Mouse (Mus musculus) liver, adult 2 months (tissue): Measurements from ENCODE around the gene Akap12. TPM values are rescaled to one million over a fixed set of nuclear protein-coding genes. Genes with fewer than 3 reads are reported as not detected.

Experiments used
- DNase-seq: peaks from one replicate; pipeline ENCODE4 v3.0.0-alpha.2; 2011; ENCODE audit warnings: low read depth, low spot score; ENCODE audit errors: extremely low read depth
- H3K27ac ChIP-seq: fragments of 200-500 bp; replicated peaks from 2 replicates; pipeline ENCODE4 v1.5.1; 2012; ENCODE audit warnings: low read depth, mild to moderate bottlenecking, control low read depth, inconsistent platforms, low read length; ENCODE audit not compliant: insufficient read depth
- H3K27me3 ChIP-seq: fragments of 200-500 bp; 2 replicates; pipeline ENCODE4 v1.6.1; 2012; ENCODE audit warnings: mild to moderate bottlenecking, moderate library complexity, low read length, inconsistent platforms; ENCODE audit not compliant: control insufficient read depth, insufficient read depth
- H3K36me3 ChIP-seq: fragments of 200-500 bp; 2 replicates; pipeline ENCODE4 v1.6.1; 2012; ENCODE audit warnings: low read length, inconsistent platforms; ENCODE audit not compliant: control insufficient read depth, insufficient read depth
- H3K4me1 ChIP-seq: fragments of 200-500 bp; 2 replicates; pipeline ENCODE4 v1.6.1; 2011; ENCODE audit warnings: low read length; ENCODE audit not compliant: control insufficient read depth, insufficient read depth
- H3K4me3 ChIP-seq: fragments of 200-500 bp; 2 replicates; pipeline ENCODE4 v1.5.1; 2011; ENCODE audit warnings: low read depth, mild to moderate bottlenecking, control low read depth, low read length, moderate library complexity; ENCODE audit not compliant: insufficient read depth
- H3K79me2 ChIP-seq: fragments of 200-500 bp; 2 replicates; pipeline ENCODE4 v1.6.1; 2012; ENCODE audit warnings: inconsistent platforms, mild to moderate bottlenecking, low read length, moderate library complexity; ENCODE audit not compliant: control insufficient read depth, insufficient read depth
- H3K9ac ChIP-seq: fragments of 200-500 bp; 2 replicates; pipeline ENCODE4 v1.6.1; 2012; ENCODE audit warnings: low read depth, mild to moderate bottlenecking, control low read depth, inconsistent platforms, low read length
- CTCF ChIP-seq: fragments of 200-500 bp; IDR thresholded peaks from 2 replicates; pipeline ENCODE4 v1.5.1; 2011; ENCODE audit warnings: low read depth, low read length, control low read depth
- POLR2A ChIP-seq: fragments of 200-500 bp; IDR thresholded peaks from 2 replicates; pipeline ENCODE4 v1.6.1; 2011; ENCODE audit warnings: low read length, control low read depth; ENCODE audit not compliant: insufficient read depth; ENCODE audit errors: extremely low read depth
- WGBS: fragments of 180-500 bp; shearing (Covaris S2); methylation state at CpG from one replicate; pipeline ENCODE4 v1.1.7; 2018; 5-methylcytosine and 5-hydroxymethylcytosine counted together
- polyA plus RNA-seq: library from polyadenylated mRNA; depleted of rRNA; stranded (reverse); fragments of >200 nt; gene quantifications from 2 replicates; pipeline ENCODE4 v1.2.3, GENCODE M21; 2012
- total RNA-seq: library from RNA; depleted of rRNA; stranded (reverse); fragments of >200 nt; gene quantifications from 2 replicates; pipeline ENCODE4 v1.2.3, GENCODE M21; 2014

Gene Akap12
- total and polyA plus RNA-seq, 2 experiments = 0.57 to 1.7 TPM

DNA sequence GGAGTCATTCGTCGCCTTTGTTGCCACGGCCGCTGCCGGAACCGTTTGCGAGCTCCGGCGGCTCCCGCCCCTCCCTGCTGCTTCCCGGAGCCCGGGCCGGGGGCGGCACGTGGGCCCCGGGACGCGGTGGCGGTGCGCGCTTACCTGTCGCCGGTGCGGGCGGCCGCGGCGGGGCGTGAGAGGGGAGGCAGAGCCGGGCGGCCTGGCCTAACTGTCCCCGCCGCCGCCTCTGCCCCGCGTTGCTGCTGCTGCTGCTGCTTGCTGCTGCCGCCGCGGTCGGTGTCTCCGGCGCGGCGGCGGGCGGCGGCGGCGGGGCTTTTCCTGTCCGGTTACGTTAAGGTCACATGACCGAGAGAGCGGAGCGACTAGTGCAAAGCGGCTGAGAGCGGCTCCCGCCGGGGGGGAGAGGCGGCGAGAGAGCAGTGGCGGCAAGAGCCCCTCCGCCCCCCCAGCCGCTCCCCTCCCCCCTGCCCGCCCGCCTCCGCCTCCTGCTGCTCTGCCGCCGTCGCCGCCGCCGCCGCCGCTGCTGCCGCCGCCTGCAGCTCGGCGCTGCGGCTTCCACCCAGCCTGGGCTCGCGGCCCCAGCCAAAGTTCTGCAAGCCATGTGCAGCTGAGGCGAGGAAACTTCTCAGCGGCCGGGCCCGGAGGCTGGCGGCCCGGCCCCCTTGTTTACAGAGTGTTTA lies 121.7 kb downstream of the Akap12 start, which contains the start of gene Zbtb2:
TSS of gene Zbtb2 (minus strand) at position 408 of the 683 bp plus-strand sequence.
- H3K4me1 ChIP-seq = peaks cover 30% of the 10 kb centered on the region
- peak within 1 kb of the TSS; percentile 98 for H3K27ac ChIP-seq
- H3K36me3 ChIP-seq = peaks cover under 1% of the 10 kb centered on the region; the same call in 1 of the 2 replicates
- H3K27me3 ChIP-seq = no peaks in the 10 kb centered on the region
- H3K4me3 ChIP-seq = peak within 1 kb of the TSS; percentile 94
- WGBS = under 1% methylated on average over 53 of the region's 87 CpGs
- DNase-seq = no peak
- peak within 1 kb of the TSS; percentile 98 for H3K9ac ChIP-seq
- peaks cover 34% of the 10 kb centered on the region; the same call in 1 of the 2 replicates for H3K79me2 ChIP-seq
- TF ChIP-seq POLR2A (no peak), CTCF (no peak)

DNA sequence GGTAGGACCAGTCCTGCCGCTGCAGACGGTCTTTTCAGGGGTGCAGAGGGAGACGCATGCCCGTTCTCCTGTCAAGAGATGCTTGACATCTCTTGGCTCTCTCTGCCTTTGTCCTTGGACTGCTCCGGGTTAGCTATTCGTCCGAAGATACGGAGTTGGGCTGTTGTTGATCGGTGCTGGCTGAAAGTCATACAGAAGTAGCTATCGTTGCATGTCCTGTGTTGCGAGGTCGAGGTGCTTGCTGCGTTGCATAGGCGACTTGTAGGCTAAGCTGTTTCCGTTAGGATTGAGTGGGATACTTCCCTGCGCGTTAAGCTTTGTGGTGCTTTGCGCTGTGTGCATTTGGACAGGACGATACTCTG lies 122.2 kb downstream of the Akap12 start:
- Histone ChIP-seq H3K9ac (peak overlapping the region; percentile 98), H3K79me2 (peaks cover 33% of the 10 kb centered on the region; the same call in 1 of the 2 replicates), H3K4me1 (peaks cover 33% of the 10 kb centered on the region), H3K36me3 (peaks cover 3% of the 10 kb centered on the region; the same call in 1 of the 2 replicates), H3K27ac (peak overlapping the region; percentile 1), H3K4me3 (peak overlapping the region; percentile 94), H3K27me3 (no peaks in the 10 kb centered on the region)
- WGBS = under 1% methylated on average over 19 of the region's 19 CpGs
- peak; percentile 58 for DNase-seq
- TF ChIP-seq POLR2A = no peak
- no peak for TF ChIP-seq CTCF

DNA sequence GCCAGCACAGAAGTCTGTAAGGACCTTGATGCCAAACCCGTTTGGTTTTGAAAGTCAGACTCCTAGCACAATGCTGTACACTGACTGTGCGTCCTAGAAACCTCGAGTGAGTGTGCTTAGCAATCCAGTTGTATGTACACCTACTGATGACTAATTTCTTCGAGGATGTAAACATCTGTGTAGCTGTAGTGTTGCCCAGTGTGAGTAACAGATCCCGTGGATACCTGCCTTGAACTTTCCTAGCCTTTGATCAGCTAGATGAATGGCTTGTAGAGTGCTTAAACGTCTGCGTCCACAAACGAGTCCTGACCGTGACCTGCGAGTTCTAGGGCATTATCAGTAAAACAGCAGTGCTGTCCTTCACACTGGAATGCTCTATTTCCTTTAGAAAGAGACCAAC lies 122.9 kb downstream of the Akap12 start:
- Histone ChIP-seq H3K4me3 (peak overlapping the region; percentile 26; the same call in 1 of the 2 replicates), H3K79me2 (peaks cover 33% of the 10 kb centered on the region; the same call in 1 of the 2 replicates), H3K9ac (peak overlapping the region; percentile 55), H3K27ac (peak overlapping the region; percentile 21; the same call in 1 of the 2 replicates), H3K27me3 (no peaks in the 10 kb centered on the region), H3K4me1 (peaks cover 33% of the 10 kb centered on the region), H3K36me3 (peaks cover 3% of the 10 kb centered on the region; the same call in 1 of the 2 replicates)
- TF ChIP-seq POLR2A (no peak), CTCF (no peak)
- DNase-seq = peak; percentile 51
- 3% methylated on average over 10 of the region's 10 CpGs for WGBS

DNA sequence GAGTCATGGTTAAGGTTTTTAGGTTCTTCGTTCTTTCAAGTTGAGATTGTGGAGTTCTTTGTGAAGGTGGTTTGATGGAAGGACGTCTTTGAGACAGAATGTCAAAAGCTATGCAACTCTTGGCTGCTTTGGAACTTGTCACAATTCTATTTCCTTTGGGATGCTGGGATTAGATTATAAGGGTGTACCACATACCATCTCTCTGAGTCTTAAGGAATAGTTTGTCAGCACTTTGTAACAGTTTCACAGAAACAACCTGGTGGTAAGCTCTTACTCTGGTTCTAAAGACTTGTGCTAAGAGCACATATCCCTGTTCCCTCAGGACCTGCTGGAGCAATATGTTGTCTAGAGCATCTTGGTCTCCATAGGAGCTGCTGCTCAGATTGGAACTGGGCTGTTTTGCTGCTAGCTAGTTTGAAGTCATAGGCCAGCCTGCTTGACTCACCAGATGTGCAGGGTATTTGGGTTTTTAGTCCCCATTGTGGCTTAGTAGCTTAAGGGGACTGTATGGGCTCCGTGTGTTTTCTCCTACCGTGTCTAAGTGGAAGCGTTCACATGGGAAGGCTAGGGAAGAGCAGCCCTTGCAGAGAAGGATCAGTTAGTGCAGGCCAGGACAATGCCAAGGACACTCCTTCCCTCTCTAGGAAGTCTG lies 123.4 kb downstream of the Akap12 start:
- no peak overlapping the region for H3K9ac ChIP-seq
- H3K36me3 ChIP-seq = peaks cover 3% of the 10 kb centered on the region; the same call in 1 of the 2 replicates
- peaks cover 35% of the 10 kb centered on the region for H3K4me1 ChIP-seq
- no peak for TF ChIP-seq POLR2A
- TF ChIP-seq CTCF = no peak
- H3K79me2 ChIP-seq = peaks cover 34% of the 10 kb centered on the region; the same call in 1 of the 2 replicates
- DNase-seq = no peak
- 37% methylated on average over 5 of the region's 5 CpGs for WGBS
- H3K4me3 ChIP-seq = no peak overlapping the region
- H3K27me3 ChIP-seq = no peaks in the 10 kb centered on the region
- H3K27ac ChIP-seq = no peak overlapping the region; the same call in 1 of the 2 replicates

DNA sequence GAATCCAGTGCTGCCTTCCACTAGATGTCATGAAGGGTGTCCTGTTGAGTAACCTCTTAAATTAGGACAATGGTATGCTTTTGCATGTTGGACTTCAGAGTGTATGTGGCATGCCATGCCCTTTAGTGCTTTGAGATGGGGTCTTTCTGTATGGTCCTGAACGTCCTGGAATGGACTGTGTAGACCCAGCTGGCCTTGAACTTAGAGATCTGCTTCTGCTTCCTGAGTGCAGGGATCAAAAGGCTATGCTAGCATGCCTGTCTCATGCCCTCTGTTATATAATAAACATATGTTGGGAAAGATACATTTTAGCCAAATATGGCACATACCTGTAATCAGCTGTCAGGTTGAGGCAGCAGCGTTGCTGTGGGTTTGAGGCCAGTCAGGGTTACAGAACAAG lies 124.4 kb downstream of the Akap12 start:
- WGBS = 32% methylated on average over 2 of the region's 2 CpGs
- H3K27me3 ChIP-seq = no peaks in the 10 kb centered on the region
- peak; percentile 35 for DNase-seq
- peaks cover 38% of the 10 kb centered on the region; the same call in 1 of the 2 replicates for H3K79me2 ChIP-seq
- H3K4me1 ChIP-seq = peaks cover 36% of the 10 kb centered on the region
- H3K4me3 ChIP-seq = no peak overlapping the region
- peaks cover 3% of the 10 kb centered on the region for H3K36me3 ChIP-seq
- no peak overlapping the region for H3K9ac ChIP-seq
- H3K27ac ChIP-seq = 0 out of 2 replicates have a peak overlapping the region, but pooled peaks have one; percentile 35
- TF ChIP-seq POLR2A (no peak), CTCF (no peak)
